Mouse (Mus musculus) heart, adult 2 months (tissue): ENCODE results near the gene Fat2.

Experiments
- CTCF ChIP-seq: fragments of 200-600 bp; IDR thresholded peaks from 2 replicates; pipeline ENCODE4 v1.8.1; 2022; ENCODE audit warnings: antibody characterized with exemption, mild to moderate bottlenecking, moderate library complexity
- EP300 ChIP-seq: fragments of 200-500 bp; IDR thresholded peaks from 2 replicates; pipeline ENCODE4 v1.6.1; 2011; ENCODE audit warnings: low read depth, low read length, control low read depth; ENCODE audit not compliant: insufficient read depth
- POLR2A ChIP-seq: fragments of 200-500 bp; IDR thresholded peaks from 2 replicates; pipeline ENCODE4 v1.6.1; 2011; ENCODE audit warnings: mild to moderate bottlenecking, low read depth, low read length, control low read depth; ENCODE audit not compliant: insufficient read depth

DNA sequence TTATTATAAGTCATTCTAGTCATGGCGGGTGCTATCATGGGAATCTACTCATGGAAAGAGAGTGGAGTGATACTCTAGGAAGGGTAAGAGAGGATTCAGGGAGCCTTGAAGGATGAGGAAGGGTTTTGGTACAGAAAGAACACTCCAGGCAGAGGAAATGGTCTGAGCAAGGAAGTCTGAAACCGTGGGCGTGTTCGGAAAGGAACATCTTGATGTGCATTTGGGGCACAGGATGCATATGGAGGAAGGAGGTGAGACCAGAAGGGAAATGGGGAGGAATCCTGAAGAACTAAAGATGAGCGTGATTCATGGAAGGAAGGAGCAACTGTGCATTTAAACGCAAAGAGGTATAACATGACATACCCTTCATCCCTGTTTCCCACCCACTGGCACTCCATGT is 67.8 kb downstream of the Fat2 start:
- TF ChIP-seq CTCF (no peak), EP300 (no peak), POLR2A (no peak)
